Mouse (Mus musculus): ENCODE measurements at regions not wholly inside any gene's neighbourhood (a gene's known extent, or its start where the extent isn't known, plus 50 kb on each side); places are given as distances from the start of the nearest gene placed in this dataset.
A peak's percentile ranks its signal among the peaks of the same experiment; 100 is the strongest.

DNA sequence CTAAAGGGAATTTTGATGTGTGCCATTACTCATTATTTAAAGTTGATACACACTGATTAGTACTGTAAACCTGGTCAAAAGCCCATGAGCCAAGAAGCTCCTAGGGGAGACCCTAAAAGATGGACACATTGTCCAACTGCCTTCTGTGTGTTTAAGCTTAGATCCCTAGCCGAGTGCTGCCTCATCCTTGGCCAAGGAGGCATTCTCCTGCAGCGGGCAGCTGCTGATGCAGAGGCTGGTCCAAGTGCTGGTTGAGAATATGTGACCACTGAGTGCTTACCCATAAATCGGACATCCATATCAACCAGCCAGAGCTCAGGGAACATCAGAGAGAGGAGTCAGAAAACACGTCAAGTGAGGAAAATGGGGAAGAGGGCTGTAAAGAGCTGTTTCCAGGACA, 160.8 kb downstream of the Rps24 start:
- ATAC-seq (ENCODE audit: low read depth) (no peak), DNase-seq (ENCODE audit: low spot score) (no peak)
- Histone ChIP-seq H3K27me3 (replicated peaks; ENCODE audit: control insufficient read depth, insufficient read depth, low read length) (no peaks in the 10 kb centered on the region), H3K4me3 (ENCODE audit: low read depth, low read length) (no peak overlapping the region), H3K27ac (replicated peaks; ENCODE audit: low read depth, low read length) (no peak overlapping the region), H3K4me2 (ENCODE audit: low read depth, low read length) (no peak overlapping the region), H3K4me1 (ENCODE audit: control insufficient read depth, insufficient read depth, low read length) (no peaks in the 10 kb centered on the region), H3K9me3 (ENCODE audit: control insufficient read depth, low read length) (no peaks in the 10 kb centered on the region), H3K36me3 (ENCODE audit: control insufficient read depth, insufficient read depth, low read length) (no peaks in the 10 kb centered on the region), H3K9ac (ENCODE audit: low read depth, low read length) (no peak overlapping the region)
- WGBS = 86% methylated on average over 4 of the region's 4 CpGs

DNA sequence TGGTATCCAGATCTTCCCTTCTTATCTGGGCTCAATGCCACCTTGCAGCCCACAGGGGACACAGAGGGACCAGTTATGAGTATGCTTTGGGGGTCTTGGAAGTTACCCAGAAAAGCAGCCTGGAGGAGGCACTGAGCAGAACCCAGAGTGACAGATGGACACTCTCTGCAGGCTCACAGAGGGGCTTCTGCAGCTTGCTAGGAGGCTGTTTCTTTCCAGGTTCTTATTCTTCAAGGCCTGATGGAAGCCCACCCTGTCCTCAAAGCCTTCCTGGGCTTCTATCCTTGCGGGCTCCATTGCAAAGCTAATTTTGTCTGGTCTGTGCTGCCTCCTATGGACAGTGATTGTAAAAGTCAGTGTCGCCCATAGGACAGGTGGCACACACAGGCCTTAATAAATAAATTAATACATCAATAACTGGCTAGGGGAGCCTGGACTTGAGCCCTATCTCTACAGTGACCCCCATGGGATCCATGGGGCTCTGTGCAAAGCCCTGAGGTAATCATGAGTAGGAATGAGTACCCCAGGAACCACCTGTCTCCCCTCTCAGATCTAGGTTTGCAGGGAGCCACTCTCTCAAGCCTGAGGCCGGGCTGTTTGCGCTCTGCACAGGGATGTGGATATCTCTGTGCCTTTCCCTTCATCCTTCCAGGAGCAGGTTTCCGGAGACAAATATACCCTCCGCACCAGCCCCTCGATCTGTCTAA, 163.4 kb downstream of the Rps24 start:
- 78% methylated on average over 7 of the region's 7 CpGs for WGBS
- Histone ChIP-seq H3K27ac (replicated peaks; ENCODE audit: low read depth, low read length) (no peak overlapping the region), H3K4me3 (ENCODE audit: low read depth, low read length) (no peak overlapping the region), H3K36me3 (ENCODE audit: control insufficient read depth, insufficient read depth, low read length) (no peaks in the 10 kb centered on the region), H3K9me3 (ENCODE audit: control insufficient read depth, low read length) (no peaks in the 10 kb centered on the region), H3K9ac (ENCODE audit: low read depth, low read length) (no peak overlapping the region), H3K4me1 (ENCODE audit: control insufficient read depth, insufficient read depth, low read length) (no peaks in the 10 kb centered on the region), H3K4me2 (ENCODE audit: low read depth, low read length) (no peak overlapping the region), H3K27me3 (replicated peaks; ENCODE audit: control insufficient read depth, insufficient read depth, low read length) (no peaks in the 10 kb centered on the region)
- ATAC-seq (ENCODE audit: low read depth) (no peak), DNase-seq (ENCODE audit: low spot score) (no peak)

DNA sequence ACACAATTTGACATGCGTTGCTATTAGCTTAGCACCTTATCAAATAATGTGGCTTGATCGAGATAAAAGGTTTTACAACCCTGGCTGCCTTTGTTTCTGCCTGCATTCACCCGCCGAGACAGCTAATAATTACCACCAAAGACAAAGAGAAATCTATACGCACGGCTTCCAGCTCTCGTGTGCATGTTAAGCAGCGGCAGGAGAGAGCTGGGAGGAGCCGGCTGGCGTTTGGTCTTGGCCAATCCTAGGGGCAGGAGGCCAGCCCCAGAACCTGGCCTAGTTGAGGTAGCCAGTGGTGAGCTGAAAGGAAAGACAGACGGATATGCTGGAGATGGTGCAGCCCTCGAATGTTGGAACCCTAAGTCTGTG, 164.0 kb downstream of the Rps24 start:
- H3K27me3 ChIP-seq (replicated peaks; ENCODE audit: control insufficient read depth, insufficient read depth, low read length) = no peaks in the 10 kb centered on the region
- DNase-seq (ENCODE audit: low spot score) = no peak

DNA sequence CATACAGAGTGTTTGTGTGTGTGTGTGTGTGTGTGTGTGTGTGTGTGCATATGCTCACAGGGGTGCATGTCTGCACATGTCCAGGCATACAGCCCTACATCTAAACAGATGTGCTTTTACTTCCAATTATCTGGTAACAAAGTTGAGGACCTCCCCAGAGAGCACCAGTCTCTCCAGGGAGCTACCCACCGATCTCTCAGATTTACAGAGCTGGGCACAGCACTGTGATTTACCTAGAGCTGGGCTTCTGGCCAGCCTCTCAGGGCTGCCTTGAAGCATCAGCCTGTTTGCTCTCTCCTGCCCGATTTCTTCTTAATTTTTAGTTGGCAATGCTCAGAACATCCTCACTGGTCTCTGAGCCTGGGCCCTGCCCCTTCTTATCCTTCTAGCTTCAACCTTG, 165.7 kb downstream of the Rps24 start:
- WGBS = 55% methylated on average over 2 of the region's 2 CpGs
- Histone ChIP-seq H3K27me3 (replicated peaks; ENCODE audit: control insufficient read depth, insufficient read depth, low read length) (no peaks in the 10 kb centered on the region), H3K36me3 (ENCODE audit: control insufficient read depth, insufficient read depth, low read length) (no peaks in the 10 kb centered on the region), H3K27ac (replicated peaks; ENCODE audit: low read depth, low read length) (no peak overlapping the region), H3K9me3 (ENCODE audit: control insufficient read depth, low read length) (no peaks in the 10 kb centered on the region), H3K4me3 (ENCODE audit: low read depth, low read length) (no peak overlapping the region), H3K9ac (ENCODE audit: low read depth, low read length) (no peak overlapping the region), H3K4me1 (ENCODE audit: control insufficient read depth, insufficient read depth, low read length) (no peaks in the 10 kb centered on the region), H3K4me2 (ENCODE audit: low read depth, low read length) (no peak overlapping the region)
- ATAC-seq (ENCODE audit: low read depth) (peak; percentile 41; the same call in 1 of the 2 replicates), DNase-seq (ENCODE audit: low spot score) (peak; percentile 26)

More for the DNA sequence above, 164.0 kb downstream of the Rps24 start:
- H3K9ac ChIP-seq (ENCODE audit: low read depth, low read length) = no peak overlapping the region
- H3K27ac ChIP-seq (replicated peaks; ENCODE audit: low read depth, low read length) = no peak overlapping the region
- no peaks in the 10 kb centered on the region for H3K36me3 ChIP-seq (ENCODE audit: control insufficient read depth, insufficient read depth, low read length)
- no peaks in the 10 kb centered on the region for H3K4me1 ChIP-seq (ENCODE audit: control insufficient read depth, insufficient read depth, low read length)
- H3K4me3 ChIP-seq (ENCODE audit: low read depth, low read length) = no peak overlapping the region
- 67% methylated on average over 12 of the region's 12 CpGs for WGBS
- ATAC-seq (ENCODE audit: low read depth) = no peak
- no peak overlapping the region for H3K4me2 ChIP-seq (ENCODE audit: low read depth, low read length)
- H3K9me3 ChIP-seq (ENCODE audit: control insufficient read depth, low read length) = no peaks in the 10 kb centered on the region

DNA sequence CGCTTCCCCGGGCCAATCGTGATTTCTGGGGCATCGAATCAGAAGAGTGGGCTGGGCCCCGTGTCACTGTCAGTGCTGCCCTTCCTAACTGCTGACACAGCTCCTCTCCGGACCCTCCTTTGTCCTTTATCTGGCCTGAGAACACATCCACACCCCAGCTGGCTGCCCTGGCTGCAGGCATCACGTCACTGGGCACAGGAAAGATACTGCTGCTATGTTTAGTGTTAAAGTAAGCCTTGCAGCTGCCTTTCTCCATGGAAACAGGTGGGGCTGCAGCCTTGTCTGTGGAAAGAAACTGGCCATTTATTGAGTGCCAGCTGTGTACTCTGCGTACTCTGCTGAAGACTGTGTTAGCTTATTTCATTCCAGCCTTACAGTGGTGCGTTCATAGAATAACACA, 168.7 kb downstream of the Rps24 start:
- 52% methylated on average over 9 of the region's 9 CpGs for WGBS
- Histone ChIP-seq H3K9me3 (ENCODE audit: control insufficient read depth, low read length) (no peaks in the 10 kb centered on the region), H3K27me3 (replicated peaks; ENCODE audit: control insufficient read depth, insufficient read depth, low read length) (no peaks in the 10 kb centered on the region), H3K4me3 (ENCODE audit: low read depth, low read length) (no peak overlapping the region), H3K9ac (ENCODE audit: low read depth, low read length) (no peak overlapping the region), H3K4me1 (ENCODE audit: control insufficient read depth, insufficient read depth, low read length) (no peaks in the 10 kb centered on the region), H3K27ac (replicated peaks; ENCODE audit: low read depth, low read length) (no peak overlapping the region), H3K4me2 (ENCODE audit: low read depth, low read length) (no peak overlapping the region), H3K36me3 (ENCODE audit: control insufficient read depth, insufficient read depth, low read length) (no peaks in the 10 kb centered on the region)
- DNase-seq (ENCODE audit: low spot score) = peak; percentile 45
- ATAC-seq (ENCODE audit: low read depth) = 0 out of 2 replicates have a peak, but pooled peaks have one; percentile 62

DNA sequence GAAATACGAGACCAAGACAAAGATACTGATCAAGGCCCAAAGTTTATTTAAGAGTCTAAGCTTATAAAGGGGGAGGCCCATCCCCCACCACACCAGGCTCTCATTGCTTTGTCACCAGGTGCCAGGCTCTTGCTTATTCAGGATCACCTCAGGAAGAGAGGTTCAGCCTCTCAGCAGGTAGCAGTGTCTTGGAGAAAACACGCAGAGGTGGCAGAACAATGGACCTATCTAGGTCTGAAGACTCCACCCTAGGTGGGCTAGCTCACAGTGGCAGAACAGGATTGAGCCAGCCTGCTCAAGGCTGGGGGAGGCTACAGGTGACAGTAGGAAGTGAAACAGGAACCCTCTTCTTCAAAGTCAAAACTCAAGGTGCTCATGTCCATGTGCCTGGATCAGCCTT, 174.9 kb downstream of the Rps24 start:
- H3K4me2 ChIP-seq (ENCODE audit: low read depth, low read length) = no peak overlapping the region
- H3K27me3 ChIP-seq (replicated peaks; ENCODE audit: control insufficient read depth, insufficient read depth, low read length) = no peaks in the 10 kb centered on the region
- no peak overlapping the region for H3K27ac ChIP-seq (replicated peaks; ENCODE audit: low read depth, low read length)
- H3K4me3 ChIP-seq (ENCODE audit: low read depth, low read length) = no peak overlapping the region
- 64% methylated on average over 2 of the region's 2 CpGs for WGBS
- DNase-seq (ENCODE audit: low spot score) = no peak
- no peaks in the 10 kb centered on the region for H3K4me1 ChIP-seq (ENCODE audit: control insufficient read depth, insufficient read depth, low read length)
- ATAC-seq (ENCODE audit: low read depth) = no peak
- H3K9ac ChIP-seq (ENCODE audit: low read depth, low read length) = no peak overlapping the region
- H3K36me3 ChIP-seq (ENCODE audit: control insufficient read depth, insufficient read depth, low read length) = no peaks in the 10 kb centered on the region
- H3K9me3 ChIP-seq (ENCODE audit: control insufficient read depth, low read length) = no peaks in the 10 kb centered on the region

DNA sequence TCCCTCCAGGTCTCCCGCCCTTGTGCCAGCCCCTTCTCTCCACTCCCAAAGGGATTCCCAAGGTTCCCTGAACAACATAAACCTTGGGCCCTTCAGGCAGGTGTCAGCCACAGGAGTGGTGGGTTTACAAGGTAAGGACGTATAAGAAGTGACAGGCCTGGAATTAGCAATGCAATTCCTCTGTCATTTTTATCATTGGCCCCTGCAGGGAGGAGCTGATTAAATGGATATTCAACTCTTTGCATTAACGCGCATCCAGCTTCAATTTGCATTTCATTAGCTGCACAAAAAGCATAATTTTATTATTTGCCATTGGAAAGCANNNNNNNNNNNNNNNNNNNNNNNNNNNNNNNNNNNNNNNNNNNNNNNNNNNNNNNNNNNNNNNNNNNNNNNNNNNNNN, 178.3 kb downstream of the Rps24 start:
- H3K27ac ChIP-seq (replicated peaks; ENCODE audit: low read depth, low read length) = no peak overlapping the region
- H3K4me3 ChIP-seq (ENCODE audit: low read depth, low read length) = no peak overlapping the region
- no peak overlapping the region for H3K9ac ChIP-seq (ENCODE audit: low read depth, low read length)
- no peaks in the 10 kb centered on the region for H3K9me3 ChIP-seq (ENCODE audit: control insufficient read depth, low read length)
- no peak for DNase-seq (ENCODE audit: low spot score)
- no peaks in the 10 kb centered on the region for H3K27me3 ChIP-seq (replicated peaks; ENCODE audit: control insufficient read depth, insufficient read depth, low read length)
- H3K4me2 ChIP-seq (ENCODE audit: low read depth, low read length) = no peak overlapping the region
- ATAC-seq (ENCODE audit: low read depth) = no peak
- WGBS = 76% methylated on average over 4 of the region's 4 CpGs
- H3K4me1 ChIP-seq (ENCODE audit: control insufficient read depth, insufficient read depth, low read length) = no peaks in the 10 kb centered on the region
- no peaks in the 10 kb centered on the region for H3K36me3 ChIP-seq (ENCODE audit: control insufficient read depth, insufficient read depth, low read length)
